Mouse (Mus musculus): ENCODE measurements around the gene Polh.

- TF ChIP-seq ZNF384 (IDR thresholded peaks at IDR 0.05; ENCODE audit: low read depth, low read length) = no peak
- no peak for TF ChIP-seq HCFC1 (IDR thresholded peaks at IDR 0.05; ENCODE audit: borderline replicate concordance, insufficient read depth, low read length)
Measured at GRCm38 (mm10) chr17:46123953-46124700, 78.3 kb downstream of the Polh start.
